Mouse (Mus musculus) heart, adult 2 months (tissue): Measurements from ENCODE around the gene Mmab. TPM values are rescaled to one million over a fixed set of nuclear protein-coding genes. Genes with fewer than 3 reads are reported as not detected.
A peak's percentile ranks its signal among the peaks of the same experiment; 100 is the strongest.

Source experiments
- DNase-seq, 2 experiments: peaks; one replicate each; pipeline ENCODE4 v3.0.0; 2021
- H3K27ac ChIP-seq: fragments of 200-600 bp; 2 replicates; pipeline ENCODE4 v1.8.1; 2022
- H3K27me3 ChIP-seq: fragments of 200-500 bp; 2 replicates; pipeline ENCODE4 v1.6.1; 2012; ENCODE audit warnings: mild to moderate bottlenecking, low read length, inconsistent platforms, mixed read lengths; ENCODE audit not compliant: control insufficient read depth, insufficient read depth
- H3K36me3 ChIP-seq: fragments of 200-500 bp; 2 replicates; pipeline ENCODE4 v1.6.1; 2012; ENCODE audit warnings: low read length, inconsistent platforms; ENCODE audit not compliant: control insufficient read depth, insufficient read depth
- H3K4me1 ChIP-seq: fragments of 200-500 bp; 2 replicates; pipeline ENCODE4 v1.6.1; 2011; ENCODE audit warnings: low read length; ENCODE audit not compliant: control insufficient read depth, insufficient read depth
- H3K4me3 ChIP-seq: fragments of 200-600 bp; 2 replicates; pipeline ENCODE4 v1.8.1; 2022
- H3K79me2 ChIP-seq: fragments of 200-500 bp; replicated peaks from 2 replicates; pipeline ENCODE4 v1.6.1; 2012; ENCODE audit warnings: mild to moderate bottlenecking, inconsistent platforms, low read length, moderate library complexity, mixed read lengths; ENCODE audit not compliant: control insufficient read depth, insufficient read depth
- H3K9ac ChIP-seq: fragments of 200-500 bp; 2 replicates; pipeline ENCODE4 v1.6.1; 2012; ENCODE audit warnings: low read depth, mild to moderate bottlenecking, control low read depth, inconsistent platforms, low read length, mixed read lengths
- CTCF ChIP-seq: fragments of 200-600 bp; IDR thresholded peaks from 2 replicates; pipeline ENCODE4 v1.8.1; 2022; ENCODE audit warnings: antibody characterized with exemption, mild to moderate bottlenecking, moderate library complexity
- EP300 ChIP-seq: fragments of 200-500 bp; IDR thresholded peaks from 2 replicates; pipeline ENCODE4 v1.6.1; 2011; ENCODE audit warnings: low read depth, low read length, control low read depth; ENCODE audit not compliant: insufficient read depth
- POLR2A ChIP-seq: fragments of 200-500 bp; IDR thresholded peaks from 2 replicates; pipeline ENCODE4 v1.6.1; 2011; ENCODE audit warnings: mild to moderate bottlenecking, low read depth, low read length, control low read depth; ENCODE audit not compliant: insufficient read depth
- WGBS: fragments of 180-500 bp; shearing (Covaris S2); methylation state at CpG from one replicate; pipeline ENCODE4 v1.1.7; 2018; 5-methylcytosine and 5-hydroxymethylcytosine counted together
- intact Hi-C: fragments of 180-260 bp; cut with DNase I; formaldehyde crosslinking; loops from one replicate; pipeline ENCODE4 v1.15.1; 2025
- polyA plus RNA-seq: library from polyadenylated mRNA; depleted of rRNA; stranded (reverse); fragments of >200 nt; gene quantifications from 2 replicates; pipeline ENCODE4 v1.2.3, GENCODE M21; 2012
- total RNA-seq, 2 experiments: library from RNA; stranded (reverse); gene quantifications; 2 replicates each; pipeline ENCODE4 v1.2.3; 2021

Gene Mmab
- total and polyA plus RNA-seq, 3 experiments: 19.4 to 24.7 (median 21.0) TPM

DNA sequence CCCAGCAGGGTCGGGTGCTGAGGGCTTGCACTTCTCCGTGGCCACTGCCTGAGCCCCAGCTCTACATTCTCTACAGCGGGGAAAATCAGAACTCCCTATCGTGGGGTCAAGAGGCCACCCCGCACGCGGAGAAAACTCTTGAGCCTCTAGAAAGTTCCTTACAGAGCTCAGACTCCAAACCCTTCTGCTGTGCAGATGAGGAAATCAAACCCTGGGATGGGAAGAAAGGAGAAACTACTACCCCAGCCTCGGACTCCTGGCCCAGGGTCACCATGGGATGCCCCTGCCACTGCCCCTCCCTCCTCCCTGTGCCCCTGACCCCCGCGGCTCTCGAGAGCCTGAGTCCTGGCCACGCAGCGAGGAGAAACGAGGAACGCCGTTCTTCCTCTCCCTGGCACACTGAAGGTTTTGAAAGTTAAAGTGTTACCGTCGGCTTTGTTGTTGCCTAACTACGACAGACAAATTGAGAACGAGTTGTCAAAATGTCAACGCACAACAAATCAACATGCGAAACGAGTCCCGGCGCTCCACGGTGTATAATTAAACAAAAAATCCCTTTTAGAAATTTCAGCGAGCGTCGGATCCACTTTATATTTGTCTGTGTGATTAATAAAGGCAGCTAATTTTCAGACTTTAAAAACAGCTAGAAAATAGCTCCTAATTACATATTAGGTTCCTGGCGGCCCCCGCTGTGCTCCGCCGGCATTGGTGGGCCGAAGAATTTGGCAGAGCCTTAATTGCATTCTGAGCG, 31.1 kb upstream of the Mmab start:
- no peak overlapping the region for H3K4me3 ChIP-seq
- H3K36me3 ChIP-seq: no peaks in the 10 kb centered on the region
- H3K27me3 ChIP-seq: no peaks in the 10 kb centered on the region; the same call in 1 of the 2 replicates
- no peak for DNase-seq
- H3K9ac ChIP-seq: no peak overlapping the region
- WGBS: 66% methylated on average over 35 of the region's 35 CpGs
- no peaks in the 10 kb centered on the region for H3K79me2 ChIP-seq
- intact Hi-C loops: no loop called here
- TF ChIP-seq CTCF (no peak), POLR2A (no peak), EP300 (no peak)
- H3K27ac ChIP-seq: no peak overlapping the region
- no peaks in the 10 kb centered on the region for H3K4me1 ChIP-seq

DNA sequence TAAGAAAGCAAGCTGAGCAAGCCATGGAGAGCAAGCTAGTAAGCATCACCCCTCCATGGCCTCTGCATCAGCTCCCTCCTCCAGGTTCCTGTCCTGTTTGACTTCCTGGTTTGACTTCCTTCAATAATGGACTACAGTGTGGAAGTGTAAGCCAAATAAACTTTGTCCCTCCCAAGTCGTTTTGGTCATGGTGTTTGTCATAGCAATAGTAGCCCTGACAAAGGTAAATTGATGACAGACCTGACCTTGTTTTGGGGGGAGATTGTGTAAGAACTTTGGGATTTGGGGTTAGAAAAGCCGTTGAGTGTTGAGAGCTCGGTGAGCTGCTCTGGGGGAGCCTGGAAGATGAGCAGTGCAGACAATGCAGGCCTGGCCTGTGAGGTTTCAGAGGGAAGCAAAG, 26.5 kb upstream of the Mmab start:
- H3K4me1 ChIP-seq: no peaks in the 10 kb centered on the region
- 68% methylated on average over 3 of the region's 3 CpGs for WGBS
- intact Hi-C loops: no loop called here

DNA sequence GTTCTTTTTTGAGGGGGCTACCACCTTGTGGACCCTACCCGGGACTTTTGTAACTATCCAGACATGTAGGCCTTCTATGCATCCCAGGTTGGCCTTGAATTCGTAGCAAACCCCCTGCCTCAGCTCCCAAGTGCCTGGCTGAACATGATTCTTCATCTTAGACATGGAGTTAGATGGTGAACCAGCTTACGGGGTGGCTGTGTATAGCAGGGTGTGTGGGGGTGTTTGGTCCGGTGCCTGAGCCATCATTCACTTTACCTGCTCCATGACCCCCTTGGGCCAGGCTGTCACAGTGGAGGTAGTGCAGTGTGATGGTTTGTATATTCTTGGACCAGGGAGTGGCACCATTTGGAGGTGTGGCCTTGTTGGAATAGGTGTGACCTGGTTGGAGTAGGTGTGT, 24.1 kb upstream of the Mmab start:
- no peaks in the 10 kb centered on the region for H3K79me2 ChIP-seq
- no peak overlapping the region for H3K9ac ChIP-seq
- no peak overlapping the region for H3K4me3 ChIP-seq
- H3K4me1 ChIP-seq: no peaks in the 10 kb centered on the region
- intact Hi-C loops: no loop called here
- DNase-seq: no peak
- no peaks in the 10 kb centered on the region for H3K36me3 ChIP-seq
- H3K27ac ChIP-seq: no peak overlapping the region
- 83% methylated on average over 4 of the region's 4 CpGs for WGBS
- no peaks in the 10 kb centered on the region for H3K27me3 ChIP-seq
- TF ChIP-seq CTCF (no peak), POLR2A (no peak), EP300 (no peak)

More for the DNA sequence above, 26.5 kb upstream of the Mmab start:
- no peaks in the 10 kb centered on the region for H3K36me3 ChIP-seq
- no peak overlapping the region for H3K9ac ChIP-seq
- H3K27me3 ChIP-seq: no peaks in the 10 kb centered on the region; the same call in 1 of the 2 replicates
- H3K79me2 ChIP-seq: no peaks in the 10 kb centered on the region
- TF ChIP-seq CTCF (no peak), EP300 (no peak), POLR2A (no peak)
- no peak for DNase-seq
- no peak overlapping the region for H3K4me3 ChIP-seq
- H3K27ac ChIP-seq: no peak overlapping the region

DNA sequence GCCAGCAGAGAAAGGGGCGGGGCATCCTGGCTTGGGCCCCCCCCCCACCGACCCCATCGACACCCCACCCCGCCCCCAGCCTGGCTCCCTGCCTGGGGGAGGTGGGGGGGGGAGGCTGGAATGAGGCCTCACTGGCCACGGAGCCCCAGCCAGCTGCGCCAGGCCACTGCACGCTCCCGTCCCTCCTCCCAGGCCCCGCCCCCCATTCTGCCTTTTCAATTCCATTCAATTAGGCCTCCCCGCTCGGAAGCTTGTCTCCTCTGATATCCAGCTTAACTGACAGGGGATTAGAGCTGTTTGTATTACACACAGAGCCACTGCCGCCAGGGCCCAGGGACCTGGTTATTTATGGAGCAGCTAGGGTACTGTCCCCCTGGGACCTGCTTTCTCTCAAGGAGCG, 23.6 kb upstream of the Mmab start:
- H3K36me3 ChIP-seq: no peaks in the 10 kb centered on the region
- DNase-seq: peak; percentile 58 to 68
- no peak overlapping the region for H3K9ac ChIP-seq
- WGBS: 3% methylated on average over 12 of the region's 13 CpGs
- peak overlapping the region; percentile 4; the same call in 1 of the 2 replicates for H3K4me3 ChIP-seq
- no peaks in the 10 kb centered on the region for H3K79me2 ChIP-seq
- no peak overlapping the region for H3K27ac ChIP-seq
- intact Hi-C loops: no loop called here
- no peaks in the 10 kb centered on the region for H3K27me3 ChIP-seq
- TF ChIP-seq POLR2A: no peak
- no peak for TF ChIP-seq EP300
- TF ChIP-seq CTCF: no peak
- no peaks in the 10 kb centered on the region for H3K4me1 ChIP-seq

DNA sequence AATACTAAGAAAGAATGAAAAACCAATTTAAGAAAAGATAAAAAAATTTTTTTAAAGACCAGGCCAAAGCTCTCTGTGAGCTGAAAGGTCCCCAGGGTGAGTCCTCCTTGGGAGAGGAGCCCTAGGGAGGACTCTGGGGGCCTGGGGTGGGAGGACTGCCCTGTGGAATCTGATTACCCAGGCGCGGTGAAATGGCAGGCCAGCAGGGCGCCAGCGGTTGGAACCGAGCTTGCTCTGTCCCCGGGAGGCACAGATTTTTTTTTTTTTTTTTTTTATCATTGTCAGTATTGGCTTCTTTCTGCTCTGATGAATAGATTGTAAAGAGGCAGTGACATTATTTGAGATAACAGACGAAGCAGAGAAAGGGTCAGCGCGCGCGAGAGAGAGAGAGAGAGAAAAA, 23.2 kb upstream of the Mmab start:
- intact Hi-C loops: no loop called here
- WGBS: 8% methylated on average over 11 of the region's 11 CpGs
- H3K27ac ChIP-seq: no peak overlapping the region
- no peak for DNase-seq
- no peaks in the 10 kb centered on the region for H3K27me3 ChIP-seq
- H3K4me3 ChIP-seq: peak overlapping the region; percentile 4; the same call in 1 of the 2 replicates
- H3K36me3 ChIP-seq: no peaks in the 10 kb centered on the region
- H3K79me2 ChIP-seq: no peaks in the 10 kb centered on the region
- TF ChIP-seq POLR2A: no peak
- TF ChIP-seq CTCF: no peak
- no peak for TF ChIP-seq EP300
- H3K4me1 ChIP-seq: no peaks in the 10 kb centered on the region
- no peak overlapping the region for H3K9ac ChIP-seq

DNA sequence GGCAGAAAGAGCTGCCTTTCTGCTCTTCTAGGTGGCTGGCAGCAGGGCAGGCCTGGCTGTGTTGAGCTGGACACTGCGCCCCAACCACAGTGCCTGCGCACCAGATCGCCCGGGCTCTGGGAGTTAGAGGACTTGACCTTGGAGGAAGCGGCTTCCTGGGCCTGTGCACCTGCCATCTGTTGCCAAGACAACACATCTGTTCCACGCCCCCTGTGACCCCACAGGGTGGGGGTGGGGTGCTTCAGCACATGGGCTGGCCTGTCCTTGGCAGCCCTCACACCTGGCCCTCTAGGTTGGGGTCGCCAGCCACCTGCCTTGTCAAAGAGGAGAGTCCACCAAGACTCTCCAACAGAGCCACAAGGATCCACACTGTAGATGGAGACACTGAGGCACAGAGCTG, 21.8 kb upstream of the Mmab start:
- intact Hi-C loops: no loop called here
- Histone ChIP-seq H3K4me3 (no peak overlapping the region), H3K79me2 (no peaks in the 10 kb centered on the region), H3K27me3 (no peaks in the 10 kb centered on the region), H3K36me3 (no peaks in the 10 kb centered on the region), H3K9ac (no peak overlapping the region), H3K4me1 (no peaks in the 10 kb centered on the region), H3K27ac (no peak overlapping the region)
- TF ChIP-seq POLR2A (no peak), CTCF (no peak), EP300 (no peak)
- DNase-seq: no peak
- 75% methylated on average over 7 of the region's 7 CpGs for WGBS
